In the genomic region with DNA sequence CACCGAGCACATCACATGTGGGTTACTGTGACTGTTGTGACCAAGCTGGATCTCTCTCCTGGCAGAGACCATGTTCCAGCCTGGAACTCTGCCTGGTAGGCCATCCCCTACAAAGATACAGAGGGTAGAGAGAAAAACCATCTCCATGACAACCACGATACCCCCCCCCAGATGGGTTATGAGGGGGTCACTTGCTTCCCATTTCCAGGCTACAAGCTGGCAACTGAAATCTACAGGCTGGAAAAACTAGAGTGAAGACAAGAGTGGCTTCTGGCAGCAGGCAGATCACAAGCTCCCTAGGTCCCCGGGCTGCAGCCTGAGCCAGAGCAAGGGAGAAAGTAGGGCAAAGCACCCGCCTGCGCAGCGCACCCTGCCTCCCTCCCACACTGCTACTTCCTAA, we compare ENCODE assay signal across 13 mouse cellular contexts. TPM values are rescaled to one million over a fixed set of nuclear protein-coding genes. Genes with fewer than 3 reads are reported as not detected.
DNase-seq lines count a peak whose midpoint lies in the region; TF ChIP-seq lines count a peak whose summit lies in the region.
"Had no signal": no experiment of that assay in that cellular context is flagged by ENCODE, and none has a peak within 500 bp of the region (broad histone marks: within the 10 kb centered on the region; RNA-seq: fewer than 3 reads in every experiment).

No protein-coding gene starts in this region.

- DNase-seq in layer of hippocampus, adult 2 months (ENCODE audit: low spot score in 2 of 2), result peak; percentile 36 to 60
- DNase-seq in layer of hippocampus, adult 9-10 months (ENCODE audit: low spot score), result no peak
- peak; percentile 49 for DNase-seq in cerebellum, adult 9-11 months
- peak; percentile 35 to 65 for DNase-seq in layer of hippocampus, adult 8-10 months (ENCODE audit: low spot score in 2 of 2)
- DNase-seq in retina, postnatal 1 day, result peak; percentile 37
- no peak for DNase-seq in urinary bladder, postnatal 14 days (ENCODE audit: low spot score)
- no peak for DNase-seq in ovary, postnatal 36 days (ENCODE audit: low spot score)
- no peak for DNase-seq in natural killer cell, adult 2 months (ENCODE audit: low spot score in 2 of 2)
- DNase-seq: kidney, adult 8-10 months; lung, postnatal 36 days had no signal

- no peak for TF ChIP-seq CTCF in layer of hippocampus, adult 2 months (conservative IDR thresholded peaks at IDR 0.05)

- H3K27ac ChIP-seq in layer of hippocampus, adult 2 months, result peak overlapping the region; percentile 61; the same call in 1 of the 2 replicates
- H3K27ac ChIP-seq: forebrain, embryonic 12.5 days; heart, embryonic 15.5 days; limb, embryonic 15.5 days had no signal

- H3K4me3 ChIP-seq in layer of hippocampus, adult 2 months, result no peak overlapping the region
- H3K4me3 ChIP-seq: forebrain, embryonic 12.5 days; heart, embryonic 15.5 days; limb, embryonic 15.5 days had no signal

RNA-seq across cellular contexts. Expression of a gene that starts 54.0 kb away (rescaled TPM):
- 100 to 1,000 TPM; 126 to 132 TPM for total RNA-seq in layer of hippocampus, adult 2 months (2021)
- total RNA-seq in layer of hippocampus, adult 8-10 months (2022), result 100 to 1,000 TPM; 124 to 160 (median 141) TPM

RNA-seq across cellular contexts. Expression of a gene that starts 59.9 kb away (rescaled TPM):
- total RNA-seq in layer of hippocampus, adult 2 months (2021), result 100 to 1,000 TPM; 175 to 189 TPM
- 100 to 1,000 TPM; 144 to 177 (median 152) TPM for total RNA-seq in layer of hippocampus, adult 8-10 months (2022)

Comparison
In these comparisons a context has a peak if more than half of its experiments do, and no peak if none do; other contexts are left out.
1. DNase-seq: peak in layer of hippocampus, adult 2 months (2 of 2), cerebellum, adult 9-11 months (single experiment), layer of hippocampus, adult 8-10 months (2 of 2) and retina, postnatal 1 day (single experiment); none in layer of hippocampus, adult 9-10 months (single experiment), urinary bladder, postnatal 14 days (single experiment), ovary, postnatal 36 days (single experiment) and natural killer cell, adult 2 months (0 of 2).